Mouse (Mus musculus) hindbrain, embryonic 13.5 days (tissue): ENCODE data around the gene Ccdc92. TPM values are rescaled to one million over a fixed set of nuclear protein-coding genes. Genes with fewer than 3 reads are reported as not detected.

Experiments used
- ATAC-seq: fragments of 200-750 bp; cut with Nextera tagmentation; 2 replicates; pipeline ENCODE4 v1.8.0; 2017; ENCODE audit warnings: moderate TSS enrichment; ENCODE audit not compliant: low FRiP score
- H3K27ac ChIP-seq: fragments of 300-500 bp; sonication (generic); 2 replicates; pipeline ENCODE4 v1.5.1; 2015; ENCODE audit warnings: inconsistent platforms, mild to moderate bottlenecking, moderate library complexity
- H3K27me3 ChIP-seq: fragments of 300-500 bp; sonication (generic); 2 replicates; pipeline ENCODE4 v1.6.1; 2015; ENCODE audit warnings: mild to moderate bottlenecking, inconsistent platforms
- H3K36me3 ChIP-seq: fragments of 300-500 bp; sonication (generic); 2 replicates; pipeline ENCODE4 v1.6.1; 2015; ENCODE audit warnings: mild to moderate bottlenecking, inconsistent platforms
- H3K4me1 ChIP-seq: fragments of 300-500 bp; sonication (generic); replicated peaks from 2 replicates; pipeline ENCODE4 v1.6.1; 2015; ENCODE audit warnings: inconsistent platforms
- H3K4me2 ChIP-seq: fragments of 300-500 bp; sonication (generic); 2 replicates; pipeline ENCODE4 v1.6.1; 2015; ENCODE audit warnings: inconsistent platforms, mild to moderate bottlenecking, moderate library complexity
- H3K4me3 ChIP-seq: fragments of 300-500 bp; sonication (generic); 2 replicates; pipeline ENCODE4 v1.5.1; 2015; ENCODE audit warnings: mild to moderate bottlenecking, inconsistent platforms
- H3K9ac ChIP-seq: fragments of 300-500 bp; sonication (generic); 2 replicates; pipeline ENCODE4 v1.6.1; 2015; ENCODE audit warnings: mild to moderate bottlenecking, inconsistent platforms
- H3K9me3 ChIP-seq: fragments of 300-500 bp; sonication (generic); 2 replicates; pipeline ENCODE4 v1.6.1; 2016; ENCODE audit warnings: inconsistent platforms
- WGBS: fragments of 180-500 bp; shearing (Covaris S2); methylation state at CpG from one replicate; pipeline ENCODE4 v1.1.7; 2015; 5-methylcytosine and 5-hydroxymethylcytosine counted together
- polyA plus RNA-seq: library from polyadenylated mRNA; unstranded; fragments of >200 nt; fragmentation: Nextera tagmentation; extraction: Ambion mirVana; gene quantifications from 2 replicates; pipeline ENCODE4 v1.2.1, GENCODE M21; 2015

Ccdc92 gene
- polyA plus RNA-seq, 1 experiment from 2014 or later: 33.5 TPM

GRCm38 (mm10) chr5:124814797-124815196, 47.4 kb downstream of the Ccdc92 start:
- Histone ChIP-seq H3K27me3 (no peaks in the 10 kb centered on the region), H3K4me2 (no peak overlapping the region), H3K9ac (no peak overlapping the region), H3K4me1 (no peaks in the 10 kb centered on the region), H3K4me3 (no peak overlapping the region), H3K27ac (no peak overlapping the region), H3K36me3 (no peaks in the 10 kb centered on the region), H3K9me3 (no peaks in the 10 kb centered on the region)
- WGBS: 68% methylated on average over 5 of the region's 5 CpGs
- ATAC-seq: no peak

GRCm38 (mm10) chr5:124812466-124812865, 49.8 kb downstream of the Ccdc92 start:
- 87% methylated on average over 12 of the region's 12 CpGs for WGBS
- no peak for ATAC-seq
- Histone ChIP-seq H3K4me1 (no peaks in the 10 kb centered on the region), H3K27ac (no peak overlapping the region), H3K4me3 (no peak overlapping the region), H3K27me3 (no peaks in the 10 kb centered on the region), H3K9ac (no peak overlapping the region), H3K9me3 (no peaks in the 10 kb centered on the region), H3K36me3 (no peaks in the 10 kb centered on the region), H3K4me2 (no peak overlapping the region)

GRCm38 (mm10) chr5:124809708-124810366, 52.4 kb downstream of the Ccdc92 start:
- H3K4me3 ChIP-seq: no peak overlapping the region
- no peak for ATAC-seq
- H3K4me1 ChIP-seq: no peaks in the 10 kb centered on the region
- no peaks in the 10 kb centered on the region for H3K36me3 ChIP-seq
- WGBS: 90% methylated on average over 4 of the region's 4 CpGs
- H3K4me2 ChIP-seq: no peak overlapping the region
- H3K9ac ChIP-seq: no peak overlapping the region
- no peak overlapping the region for H3K27ac ChIP-seq
- H3K9me3 ChIP-seq: no peaks in the 10 kb centered on the region
- H3K27me3 ChIP-seq: no peaks in the 10 kb centered on the region

- Histone ChIP-seq H3K4me1 (no peaks in the 10 kb centered on the region), H3K9me3 (no peaks in the 10 kb centered on the region), H3K4me3 (no peak overlapping the region), H3K36me3 (no peaks in the 10 kb centered on the region), H3K4me2 (no peak overlapping the region), H3K9ac (no peak overlapping the region), H3K27me3 (no peaks in the 10 kb centered on the region), H3K27ac (no peak overlapping the region)
- ATAC-seq: no peak
- WGBS: 91% methylated on average over 7 of the region's 7 CpGs
Observed at GRCm38 (mm10) chr5:124792112-124792511, 70.1 kb downstream of the Ccdc92 start.

- Histone ChIP-seq H3K36me3 (no peaks in the 10 kb centered on the region), H3K4me1 (no peaks in the 10 kb centered on the region), H3K4me2 (no peak overlapping the region), H3K27me3 (no peaks in the 10 kb centered on the region), H3K9me3 (peaks cover 8% of the 10 kb centered on the region), H3K27ac (no peak overlapping the region), H3K9ac (no peak overlapping the region), H3K4me3 (no peak overlapping the region)
- no peak for ATAC-seq
- WGBS: 80% methylated on average over 7 of the region's 7 CpGs
Observed at GRCm38 (mm10) chr5:124785650-124786049, 76.6 kb downstream of the Ccdc92 start.

Other genes starting within 250 kb of the Ccdc92 start
- gene Atp6v0a2, start 233.8 kb downstream of the Ccdc92 start, polyA plus RNA-seq: 41.4 and 43.1 TPM in 2 replicates
- 0.09 and 0.14 TPM in 2 replicates for gene Dnah10, start 137.3 kb downstream of the Ccdc92 start, polyA plus RNA-seq
- 134 and 137 TPM in 2 replicates for gene Zfp664, start 267 bp upstream of the Ccdc92 start, polyA plus RNA-seq
- gene Rflna, start 140.8 kb upstream of the Ccdc92 start, polyA plus RNA-seq: 5.9 and 8.3 TPM in 2 replicates